Mouse (Mus musculus) gonadal fat pad, adult 2 months (tissue): ENCODE data around the gene Lrrc23. TPM values are rescaled to one million over a fixed set of nuclear protein-coding genes. Genes with fewer than 3 reads are reported as not detected.
"Not testable (repeated sequence)": the region's sequence is repeated elsewhere in the genome, so short reads cannot be mapped to it uniquely, and the experiment has no call there.

Experiments used
- DNase-seq: peaks from one replicate; pipeline ENCODE4 v3.0.0-alpha.2; 2012; ENCODE audit warnings: low read depth
- polyA plus RNA-seq: library from polyadenylated mRNA; depleted of rRNA; stranded (reverse); fragments of >200 nt; gene quantifications from 2 replicates; pipeline ENCODE4 v1.2.3, GENCODE M21; 2012

The Lrrc23 gene
- polyA plus RNA-seq, 1 experiment, result 3.1 TPM

GRCm38 (mm10) chr6:124807986-124808357 is 28.4 kb upstream of the Lrrc23 start:
- DNase-seq, result no peak

GRCm38 (mm10) chr6:124807366-124807765 is 27.8 kb upstream of the Lrrc23 start:
- no peak for DNase-seq

- no peak for DNase-seq
Measured at GRCm38 (mm10) chr6:124806446-124807140, 27.1 kb upstream of the Lrrc23 start.

GRCm38 (mm10) chr6:124805341-124806321 is 26.1 kb upstream of the Lrrc23 start:
- DNase-seq, result no peak

GRCm38 (mm10) chr6:124804341-124804740 is 24.8 kb upstream of the Lrrc23 start:
- DNase-seq, result no peak

GRCm38 (mm10) chr6:124803691-124804090 is 24.2 kb upstream of the Lrrc23 start:
- not testable (repeated sequence) for DNase-seq

- DNase-seq, result no peak
Measured at GRCm38 (mm10) chr6:124803061-124803460, 23.5 kb upstream of the Lrrc23 start.

GRCm38 (mm10) chr6:124802400-124802799 is 22.9 kb upstream of the Lrrc23 start:
- not testable (repeated sequence) for DNase-seq

- DNase-seq, result no peak
Measured at GRCm38 (mm10) chr6:124796200-124796599, 16.7 kb upstream of the Lrrc23 start.

- no peak for DNase-seq
Measured at GRCm38 (mm10) chr6:124795781-124796180, 16.3 kb upstream of the Lrrc23 start.

- DNase-seq, result no peak
Measured at GRCm38 (mm10) chr6:124791911-124792310, 12.4 kb upstream of the Lrrc23 start.

GRCm38 (mm10) chr6:124790121-124790520 is 10.6 kb upstream of the Lrrc23 start:
- DNase-seq, result no peak

- no peak for DNase-seq
Measured at GRCm38 (mm10) chr6:124789519-124789918, 10.0 kb upstream of the Lrrc23 start.

- no peak for DNase-seq
Measured at GRCm38 (mm10) chr6:124787722-124788121, 8.2 kb upstream of the Lrrc23 start.

- no peak for DNase-seq
Measured at GRCm38 (mm10) chr6:124786756-124787420, 7.4 kb upstream of the Lrrc23 start.

- no peak for DNase-seq
Measured at GRCm38 (mm10) chr6:124782436-124782835, 2.9 kb upstream of the Lrrc23 start.

GRCm38 (mm10) chr6:124780917-124781316 is 1.4 kb upstream of the Lrrc23 start:
- no peak for DNase-seq

- no peak for DNase-seq
Measured at GRCm38 (mm10) chr6:124779984-124780416, 473 bp upstream of the Lrrc23 start.

- DNase-seq, result no peak
Measured at GRCm38 (mm10) chr6:124770511-124770910, 9.0 kb downstream of the Lrrc23 start.

GRCm38 (mm10) chr6:124770013-124770412 is 9.5 kb downstream of the Lrrc23 start:
- DNase-seq, result no peak

GRCm38 (mm10) chr6:124769101-124769765 is 10.3 kb downstream of the Lrrc23 start, which contains the start of gene Eno2:
Eno2 (minus strand) TSS chr6:124769673.
- no peak for DNase-seq

GRCm38 (mm10) chr6:124768704-124769044 is 10.9 kb downstream of the Lrrc23 start:
- no peak for DNase-seq
